Comparison of ENCODE assay signal across 8 mouse cellular contexts in the genomic region with DNA sequence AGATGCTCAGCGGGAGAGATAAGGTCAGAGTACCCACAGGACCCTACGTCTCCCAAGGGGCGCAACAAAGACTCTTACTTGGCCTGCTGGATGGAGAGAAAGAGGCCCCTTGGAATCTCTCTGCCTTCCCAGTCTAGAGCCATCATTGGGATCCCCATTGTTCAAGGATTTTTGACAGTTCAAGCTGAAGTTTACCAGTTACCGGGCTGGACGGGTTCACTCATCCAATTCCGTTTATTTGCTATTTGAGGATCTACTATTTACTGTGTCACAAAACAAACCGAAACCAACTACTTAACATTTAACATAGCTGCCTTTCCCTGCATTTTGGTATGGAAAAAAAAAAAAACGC. TPM values are rescaled to one million over a fixed set of nuclear protein-coding genes. Genes with fewer than 3 reads are reported as not detected.
DNase-seq lines count a peak whose midpoint lies in the region; TF ChIP-seq lines count a peak whose summit lies in the region.

No protein-coding gene starts in this region.

- no peaks in the 10 kb centered on the region for H3K79me2 ChIP-seq in myocyte (ENCODE audit: control insufficient read depth, insufficient read depth)

- H3K27ac ChIP-seq in cortical plate, adult 2 months (ENCODE audit: insufficient read depth, low read length): peak overlapping the region; percentile 11; the same call in 1 of the 2 replicates

- peaks cover 7% of the 10 kb centered on the region for H3K4me1 ChIP-seq in lung, adult 2 months (ENCODE audit: control insufficient read depth, insufficient read depth, low read length)
- H3K4me1 ChIP-seq in cortical plate, adult 2 months (ENCODE audit: control insufficient read depth, insufficient read depth, low read length): peaks cover 1% of the 10 kb centered on the region; the same call in 1 of the 2 replicates

- H3K4me3 ChIP-seq in lung, adult 2 months (replicated peaks; ENCODE audit: extremely low read depth, low read depth, low read length): peak overlapping the region; percentile 97
- H3K4me3 ChIP-seq in cortical plate, adult 2 months (ENCODE audit: insufficient read depth, low read length): peak overlapping the region; percentile 25
- H3K4me3 ChIP-seq in myocyte: peak overlapping the region; percentile 45

- no peaks in the 10 kb centered on the region for H3K27me3 ChIP-seq in myocyte (ENCODE audit: control insufficient read depth, insufficient read depth, insufficient read length)

- no peak for TF ChIP-seq CTCF in lung, adult 2 months (IDR thresholded peaks at IDR 0.05; ENCODE audit: insufficient read depth, low read length)
- no peak for TF ChIP-seq CTCF in cortical plate, adult 2 months (IDR thresholded peaks at IDR 0.05; ENCODE audit: extremely low read depth, insufficient read depth, low read length)

- peak overlapping the region; percentile 99 for H3K4me2 ChIP-seq in myocyte (ENCODE audit: low read depth)

- H3K36me3 ChIP-seq in myocyte (ENCODE audit: control insufficient read depth, insufficient read depth): no peaks in the 10 kb centered on the region

- no peak for DNase-seq in lung, adult 2 months
- no peak for DNase-seq in lung, postnatal 36 days
- peak; percentile 72 for DNase-seq in induced T-regulatory cell, adult 2 months (ENCODE audit: low read depth)
- no peak for DNase-seq in urinary bladder, adult 2 months (ENCODE audit: low spot score)
- DNase-seq in gastrocnemius, postnatal 25 days: no peak
- no peak for DNase-seq in Muller cell, postnatal 12 days (ENCODE audit: inconsistent ontology term)

- WGBS in lung, adult 2 months: 1% methylated on average over 8 of the region's 8 CpGs

- H3ac ChIP-seq in myocyte (ENCODE audit: control insufficient read depth, insufficient read length): peak overlapping the region; percentile 20

- TF ChIP-seq POLR2A in lung, adult 2 months (IDR thresholded peaks at IDR 0.05; ENCODE audit: borderline replicate concordance, extremely low read depth, low read depth, low read length): no peak
- no peak for TF ChIP-seq POLR2A in cortical plate, adult 2 months (IDR thresholded peaks at IDR 0.05; ENCODE audit: extremely low read depth, insufficient read depth, low read length)
- no peak for TF ChIP-seq POLR2A in myocyte (IDR thresholded peaks at IDR 0.05; ENCODE audit: insufficient read length, low read depth)

TF ChIP-seq in myocyte, 11 proteins besides CTCF, POLR2A, EP300 and RAD21:
- TF ChIP-seq SRF (IDR thresholded peaks at IDR 0.05; ENCODE audit: control insufficient read depth, insufficient read length, low read depth) (no peak), TCF12 (IDR thresholded peaks at IDR 0.05; ENCODE audit: insufficient read depth, poor library complexity, severe bottlenecking) (no peak), CEBPB (IDR thresholded peaks at IDR 0.05; ENCODE audit: insufficient read depth, poor library complexity, severe bottlenecking) (no peak), E2F4 (IDR thresholded peaks at IDR 0.05; ENCODE audit: insufficient read depth) (no peak), MAX (IDR thresholded peaks at IDR 0.05; ENCODE audit: low read depth) (no peak), USF1 (IDR thresholded peaks at IDR 0.05; ENCODE audit: low read depth) (no peak), TCF3 (IDR thresholded peaks at IDR 0.05; ENCODE audit: insufficient read length, low read depth) (no peak), MYOG (IDR thresholded peaks at IDR 0.05; ENCODE audit: control insufficient read depth in 1 of 3, insufficient read depth in 1 of 3, insufficient read length in 2 of 3, low read depth in 2 of 3) (no peak), REST (IDR thresholded peaks at IDR 0.05; ENCODE audit: insufficient read depth, insufficient read length) (no peak), MYOD1 (IDR thresholded peaks at IDR 0.05; ENCODE audit: control insufficient read depth in 1 of 3, insufficient read length in 2 of 3, low read depth in 2 of 3) (no peak), POLR2AphosphoS2 (IDR thresholded peaks at IDR 0.05; ENCODE audit: insufficient read length, low read depth) (no peak)

RNA-seq across cellular contexts. Expression of gene Hivep1, which starts 2.1 kb away (rescaled TPM):
- 35.9 and 41.8 TPM in 2 replicates for polyA plus RNA-seq in lung, adult 2 months (2012; rRNA removed)
- polyA plus RNA-seq in cortical plate, adult 2 months (2012; rRNA removed): 33.2 and 35.7 TPM in 2 replicates
- 5.3 TPM for polyA plus RNA-seq in myocyte (2012; fragmentation: generic; extraction: Trizol)
- 13.5 and 18.0 TPM in 2 replicates for polyA plus RNA-seq in urinary bladder, adult 2 months (2012; rRNA removed)
- 10 to 100 TPM; 12.4 to 14.4 TPM for total RNA-seq in gastrocnemius, postnatal 25 days (2021)

Comparison
In these comparisons a context has a peak if more than half of its experiments do, and no peak if none do; other contexts are left out.
1. H3K4me3 ChIP-seq: peak in every context shown above with its lines; median percentile 97 in lung, adult 2 months; 45 in myocyte; 25 in cortical plate, adult 2 months.